Mouse (Mus musculus) spleen, adult 2 months (tissue): ENCODE measurements around the gene Rab6b.

Source experiments
- CTCF ChIP-seq: fragments of 200-500 bp; IDR thresholded peaks from 2 replicates; pipeline ENCODE4 v1.5.1; 2011; ENCODE audit warnings: mild to moderate bottlenecking, inconsistent platforms; ENCODE audit not compliant: insufficient read depth, insufficient read length, insufficient replicate concordance; ENCODE audit errors: extremely low read depth
- POLR2A ChIP-seq: fragments of 200-500 bp; IDR thresholded peaks from 2 replicates; pipeline ENCODE4 v1.6.1; 2011; ENCODE audit warnings: low read depth, low read length, inconsistent platforms

- TF ChIP-seq CTCF (no peak), POLR2A (no peak)
Measured at GRCm38 (mm10) chr9:103228370-103229003, 116.9 kb downstream of the Rab6b start.
